Mouse (Mus musculus) 416B (cell line): Measurements from ENCODE around the gene Sorcs1.

ENCODE experiments used
- DNase-seq: peaks from one replicate; pipeline ENCODE4 v3.0.0; 2011; ENCODE audit warnings: low read depth

Gene Sorcs1

DNA sequence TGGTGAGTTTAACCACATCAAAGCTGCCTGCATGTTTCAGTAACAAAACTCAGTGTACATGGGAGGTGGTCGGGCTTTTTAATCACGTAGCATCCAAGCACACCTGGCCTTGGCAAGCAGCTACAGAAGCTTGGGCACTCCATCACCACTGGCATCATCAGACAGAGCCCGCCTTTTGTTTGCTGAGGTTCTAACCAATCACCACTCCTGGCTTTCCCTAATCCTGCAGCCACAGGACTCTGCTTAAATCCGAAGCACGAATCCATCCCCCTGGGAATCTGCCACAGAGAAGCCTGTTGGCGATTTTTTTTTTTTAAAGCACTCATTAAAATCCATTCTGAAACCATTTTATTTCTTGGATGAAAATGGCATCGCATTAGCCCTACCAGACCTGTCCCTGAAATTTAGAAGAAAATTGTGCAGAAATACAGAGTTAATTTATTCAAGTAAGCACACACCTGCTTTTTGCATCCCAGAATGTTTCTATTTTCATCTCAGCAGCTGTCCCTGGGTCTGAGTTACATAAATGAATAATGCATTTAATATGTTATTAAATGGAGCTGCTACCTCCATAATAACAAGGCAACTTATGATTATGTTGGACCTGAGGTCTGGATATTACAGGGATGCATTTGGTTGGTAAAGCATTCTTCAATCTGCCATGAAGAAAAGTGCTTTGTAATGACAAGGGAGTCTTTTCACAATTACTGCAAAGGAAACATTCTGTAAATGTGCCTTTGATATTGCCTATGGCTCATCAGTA is 463.8 kb downstream of the Sorcs1 start:
- DNase-seq, result no peak

DNA sequence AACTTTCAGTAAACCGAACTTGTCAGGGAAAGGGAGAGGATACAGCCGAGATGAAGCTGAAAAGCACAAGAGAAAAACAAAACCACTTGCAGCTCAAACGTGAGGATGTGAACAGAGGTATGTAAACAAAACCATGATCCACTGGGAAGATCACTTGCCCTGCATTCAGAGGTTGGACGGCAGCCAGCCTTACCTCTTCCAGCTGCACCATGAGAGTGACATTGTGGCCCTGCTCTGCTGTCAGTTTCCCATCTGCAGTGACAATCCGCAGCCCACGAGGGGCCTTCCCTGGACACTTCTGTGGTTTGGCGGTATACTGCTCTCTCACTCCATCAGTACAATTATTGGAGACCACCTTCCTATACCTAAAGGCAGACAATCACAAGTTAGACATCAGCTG is 468.0 kb downstream of the Sorcs1 start:
- DNase-seq, result no peak

DNA sequence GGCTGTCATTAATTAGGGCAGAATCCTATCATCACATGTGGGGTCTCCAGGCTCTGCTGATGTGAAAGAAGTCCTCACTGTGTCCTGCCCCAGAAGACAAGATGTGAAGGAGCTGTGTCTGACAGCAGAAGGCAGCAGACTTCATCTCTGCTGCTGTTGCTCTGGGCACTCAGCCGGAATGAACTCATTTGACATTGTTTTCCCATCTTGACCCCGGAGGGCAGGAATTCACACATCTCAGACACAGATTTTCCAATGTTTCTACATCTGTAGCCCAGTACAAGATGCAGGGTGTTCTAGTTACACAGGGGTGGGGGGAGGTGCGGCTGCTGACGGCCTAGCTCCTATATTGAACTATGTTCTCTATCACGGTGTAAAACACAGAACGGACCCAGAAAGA is 474.1 kb downstream of the Sorcs1 start:
- no peak for DNase-seq

GRCm38 (mm10) chr19:50196592-50196991 is 481.9 kb downstream of the Sorcs1 start:
- no peak for DNase-seq

- DNase-seq, result no peak
Observed at GRCm38 (mm10) chr19:50185769-50186715, 492.4 kb downstream of the Sorcs1 start.

GRCm38 (mm10) chr19:50184901-50185623 is 493.4 kb downstream of the Sorcs1 start:
- DNase-seq, result peak; percentile 62

DNA sequence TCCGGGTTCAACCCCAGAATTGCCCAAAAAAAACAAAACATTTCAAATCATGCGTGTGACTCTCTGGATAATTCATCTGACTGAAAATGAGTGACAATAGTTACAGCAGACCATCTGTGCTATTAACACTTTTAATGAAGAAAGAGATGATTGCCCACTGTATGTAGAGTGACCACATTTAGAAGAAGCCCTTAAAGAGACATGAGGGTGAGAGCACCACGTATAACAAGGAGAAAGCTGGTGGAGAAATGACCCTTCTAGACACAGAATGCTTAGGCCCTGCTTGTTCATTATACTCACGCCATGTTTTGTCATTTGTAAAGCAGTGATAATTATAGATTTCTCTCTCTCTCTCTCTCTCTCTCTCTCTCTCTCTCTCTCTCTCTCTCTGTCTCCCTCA is 499.6 kb downstream of the Sorcs1 start:
- DNase-seq, result no peak

DNA sequence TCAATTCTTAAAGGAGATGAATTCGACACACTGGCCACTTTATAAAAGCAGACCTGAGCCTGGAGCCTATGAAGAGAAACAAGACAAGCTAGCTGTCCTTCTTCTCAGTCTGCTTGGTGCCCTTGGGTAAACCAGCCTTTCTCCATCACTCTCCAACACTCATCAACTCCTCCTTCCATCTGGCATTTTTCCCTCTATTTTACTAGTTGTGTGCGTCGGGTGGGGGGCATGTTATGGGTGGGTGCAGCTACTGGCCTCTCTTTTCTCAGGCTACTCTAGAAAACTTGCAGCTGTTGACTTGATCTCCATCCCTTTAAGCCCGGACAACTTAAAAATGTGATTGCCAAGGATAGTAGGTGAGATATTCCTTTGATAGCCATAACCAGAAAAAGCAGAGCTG is 500.3 kb downstream of the Sorcs1 start:
- DNase-seq, result no peak

- DNase-seq, result peak; percentile 42
Observed at GRCm38 (mm10) chr19:50171849-50172248, 506.6 kb downstream of the Sorcs1 start.

GRCm38 (mm10) chr19:50151111-50151510 is 527.3 kb downstream of the Sorcs1 start:
- DNase-seq, result no peak

DNA sequence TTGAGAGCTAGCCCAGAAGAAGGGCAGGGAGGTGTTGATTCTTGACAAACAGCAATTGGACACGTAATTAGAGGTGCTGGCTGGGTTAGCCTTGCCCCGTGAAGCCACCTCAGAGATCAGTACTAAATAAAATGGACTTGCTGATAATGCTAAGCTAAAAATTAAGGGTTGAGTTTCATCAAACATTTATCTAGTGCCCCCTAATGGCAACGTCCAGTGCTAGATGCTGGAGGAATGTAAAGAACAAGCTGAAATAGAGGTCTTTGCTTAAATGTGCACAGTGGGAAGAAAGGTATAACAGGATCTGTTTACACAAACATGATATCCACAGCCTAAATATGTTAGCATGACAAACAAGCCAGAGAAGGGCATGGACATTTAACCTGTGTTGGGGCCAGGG is 532.5 kb downstream of the Sorcs1 start:
- peak; percentile 16 for DNase-seq

DNA sequence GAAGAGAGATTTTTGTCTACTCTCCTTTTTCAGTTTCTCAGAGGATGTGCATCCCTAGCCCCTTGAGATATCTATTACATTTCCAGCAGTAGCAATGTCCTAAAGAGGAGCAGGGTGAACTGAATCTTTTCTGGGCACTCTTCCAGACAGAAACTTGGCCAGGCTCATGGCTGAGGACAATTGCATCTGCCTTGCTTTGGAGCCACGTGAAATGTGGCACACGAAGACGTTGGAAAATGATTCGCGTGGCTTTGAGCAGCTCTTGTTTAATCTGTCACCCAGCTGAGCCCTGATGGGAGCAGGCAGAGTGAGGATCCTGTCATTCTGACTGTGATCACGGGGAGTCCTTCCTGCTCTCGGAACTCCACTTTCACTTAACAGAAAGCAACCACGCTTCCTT is 536.6 kb downstream of the Sorcs1 start:
- no peak for DNase-seq

DNA sequence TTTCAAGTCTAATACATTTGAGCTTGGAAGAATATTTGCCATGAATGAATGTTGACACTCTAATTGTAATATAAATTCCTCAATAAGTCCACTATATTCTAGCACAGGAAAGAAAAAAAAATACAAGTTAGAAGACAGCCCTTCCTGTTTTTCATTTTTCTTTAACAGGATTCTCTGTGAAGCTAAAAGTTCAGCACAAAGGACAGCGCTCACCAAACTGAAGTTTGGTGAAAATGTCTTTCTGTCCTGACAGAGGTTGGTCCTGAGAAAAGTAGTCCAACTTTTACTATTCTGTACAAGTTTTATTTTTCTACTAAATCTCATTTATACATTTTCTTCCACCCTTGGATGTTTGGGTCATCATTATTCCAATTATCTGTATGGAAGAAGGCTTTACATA is 543.8 kb downstream of the Sorcs1 start:
- DNase-seq, result no peak

GRCm38 (mm10) chr19:50105842-50106585 is 572.4 kb downstream of the Sorcs1 start:
- DNase-seq, result no peak
